Mouse (Mus musculus) kidney, adult 2 months (tissue): ENCODE data around the gene Gm49361.

ENCODE experiments used
- CTCF ChIP-seq: fragments of 200-500 bp; conservative IDR thresholded peaks from 2 replicates; pipeline ENCODE4 v1.5.1; 2011; ENCODE audit warnings: low read depth, mild to moderate bottlenecking, control low read depth, low read length, moderate library complexity, mixed read lengths; ENCODE audit not compliant: insufficient read depth, insufficient read length
- POLR2A ChIP-seq: fragments of 200-500 bp; IDR thresholded peaks from one replicate; pipeline ENCODE4 v1.6.1; 2011; ENCODE audit warnings: low read depth, low read length, control low read depth

DNA sequence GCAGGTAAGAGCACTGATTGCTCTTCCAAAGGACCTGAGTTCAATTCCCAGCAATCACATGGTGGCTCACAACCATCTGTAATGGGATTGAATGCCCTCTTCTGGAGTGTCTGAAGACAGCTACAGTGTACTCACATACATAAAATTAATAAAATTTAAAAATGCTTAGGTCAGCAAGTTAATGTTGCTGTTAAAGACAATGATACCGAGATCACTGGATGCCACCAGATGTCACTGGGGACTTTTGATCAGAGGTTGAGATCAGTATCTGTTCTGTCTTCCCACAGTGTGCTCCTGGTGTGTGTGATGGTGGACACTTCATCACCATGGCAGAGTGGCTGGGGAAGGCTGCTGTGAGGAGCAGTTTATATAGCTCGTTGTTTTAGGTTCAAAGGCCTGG is 43.4 kb upstream of the Gm49361 start:
- no peak for TF ChIP-seq CTCF
- no peak for TF ChIP-seq POLR2A
